Mouse (Mus musculus) cerebellum, adult 2 months (tissue): ENCODE data around the gene Dffa.

Experiments used
- CTCF ChIP-seq: fragments of 200-500 bp; IDR thresholded peaks from 2 replicates; pipeline ENCODE4 v1.5.1; 2011; ENCODE audit warnings: low read depth, mild to moderate bottlenecking, control low read depth, low read length, moderate library complexity, borderline replicate concordance; ENCODE audit not compliant: insufficient read depth
- POLR2A ChIP-seq: fragments of 200-500 bp; IDR thresholded peaks from 2 replicates; pipeline ENCODE4 v1.6.1; 2011; ENCODE audit warnings: low read length, control low read depth, borderline replicate concordance; ENCODE audit not compliant: insufficient read depth

DNA sequence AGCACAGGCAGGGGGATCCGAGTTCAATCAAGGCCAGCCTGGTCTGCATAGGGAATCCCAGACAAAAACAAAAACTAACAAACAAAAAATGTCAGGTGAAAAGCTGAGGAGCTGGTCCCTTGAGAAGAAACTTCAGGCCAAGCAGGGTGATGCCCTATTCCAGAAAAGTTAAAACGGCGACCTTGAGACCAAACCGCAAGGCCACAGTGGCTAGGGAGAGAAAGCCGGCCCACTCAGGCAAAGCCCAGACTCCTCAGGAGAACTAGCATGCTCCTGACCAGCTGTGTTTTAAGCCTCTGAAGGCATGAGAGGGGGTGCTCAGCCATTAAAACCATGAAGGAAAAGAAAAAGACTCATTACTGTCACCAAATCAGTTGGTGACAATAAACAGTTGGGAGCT, 18.6 kb upstream of the Dffa start:
- TF ChIP-seq POLR2A (no peak), CTCF (no peak)
